Mouse (Mus musculus): ENCODE measurements around the gene Psenen. TPM values are rescaled to one million over a fixed set of nuclear protein-coding genes. Genes with fewer than 3 reads are reported as not detected.

Psenen gene
- polyA plus RNA-seq, 1 experiment from 2014 or later, result 132 TPM

- H3K27me3 ChIP-seq, result no peaks in the 10 kb centered on the region; the same call in 1 of the 2 replicates
- ATAC-seq (ENCODE audit: insufficient number of reproducible peaks, insufficient read depth, low FRiP score, low TSS enrichment), result no peak
- H3K4me2 ChIP-seq (replicated peaks), result peak overlapping the region; percentile 27; the same call in 1 of the 2 replicates
- WGBS, result 75% methylated on average over 14 of the region's 14 CpGs
- peaks cover 89% of the 10 kb centered on the region for H3K36me3 ChIP-seq
- H3K27ac ChIP-seq, result peak overlapping the region; percentile 61; the same call in 1 of the 2 replicates
- no peak overlapping the region for H3K4me3 ChIP-seq
- no peaks in the 10 kb centered on the region for H3K9me3 ChIP-seq
- peaks cover 21% of the 10 kb centered on the region for H3K4me1 ChIP-seq
- peak overlapping the region; percentile 24; the same call in 1 of the 2 replicates for H3K9ac ChIP-seq
Observed at GRCm38 (mm10) chr7:30526981-30527380, 36.4 kb downstream of the Psenen start.

GRCm38 (mm10) chr7:30526399-30526798 is 37.0 kb downstream of the Psenen start:
- no peak for ATAC-seq (ENCODE audit: insufficient number of reproducible peaks, insufficient read depth, low FRiP score, low TSS enrichment)
- Histone ChIP-seq H3K4me3 (no peak overlapping the region), H3K9ac (peak overlapping the region; percentile 24; the same call in 1 of the 2 replicates), H3K9me3 (no peaks in the 10 kb centered on the region), H3K4me2 (replicated peaks) (peak overlapping the region; percentile 27), H3K36me3 (peaks cover 83% of the 10 kb centered on the region), H3K27ac (peak overlapping the region; percentile 61), H3K4me1 (peaks cover 16% of the 10 kb centered on the region), H3K27me3 (no peaks in the 10 kb centered on the region)
- WGBS, result 15% methylated on average over 17 of the region's 17 CpGs

- 22% methylated on average over 10 of the region's 10 CpGs for WGBS
- Histone ChIP-seq H3K27me3 (no peaks in the 10 kb centered on the region), H3K4me2 (replicated peaks) (peak overlapping the region; percentile 27), H3K4me1 (peaks cover 13% of the 10 kb centered on the region), H3K36me3 (peaks cover 79% of the 10 kb centered on the region), H3K4me3 (no peak overlapping the region), H3K27ac (peak overlapping the region; percentile 61), H3K9me3 (no peaks in the 10 kb centered on the region), H3K9ac (no peak overlapping the region; the same call in 1 of the 2 replicates)
- ATAC-seq (ENCODE audit: insufficient number of reproducible peaks, insufficient read depth, low FRiP score, low TSS enrichment), result no peak
Observed at GRCm38 (mm10) chr7:30525954-30526353, 37.5 kb downstream of the Psenen start.

- no peak for ATAC-seq (ENCODE audit: insufficient number of reproducible peaks, insufficient read depth, low FRiP score, low TSS enrichment)
- Histone ChIP-seq H3K9ac (no peak overlapping the region), H3K27me3 (no peaks in the 10 kb centered on the region), H3K36me3 (peaks cover 66% of the 10 kb centered on the region), H3K9me3 (no peaks in the 10 kb centered on the region), H3K4me1 (peaks cover 13% of the 10 kb centered on the region), H3K27ac (no peak overlapping the region), H3K4me3 (no peak overlapping the region), H3K4me2 (replicated peaks) (no peak overlapping the region)
- WGBS, result 84% methylated on average over 6 of the region's 6 CpGs
Observed at GRCm38 (mm10) chr7:30524487-30524886, 38.9 kb downstream of the Psenen start.

- no peak for ATAC-seq (ENCODE audit: insufficient number of reproducible peaks, insufficient read depth, low FRiP score, low TSS enrichment)
- Histone ChIP-seq H3K9ac (no peak overlapping the region), H3K36me3 (peaks cover 50% of the 10 kb centered on the region), H3K9me3 (no peaks in the 10 kb centered on the region), H3K27ac (no peak overlapping the region), H3K27me3 (no peaks in the 10 kb centered on the region), H3K4me1 (peaks cover 13% of the 10 kb centered on the region), H3K4me2 (replicated peaks) (no peak overlapping the region), H3K4me3 (no peak overlapping the region)
- WGBS, result 73% methylated on average over 10 of the region's 10 CpGs
Observed at GRCm38 (mm10) chr7:30522871-30523270, 40.6 kb downstream of the Psenen start.

- Histone ChIP-seq H3K4me3 (no peak overlapping the region), H3K4me1 (peaks cover 2% of the 10 kb centered on the region), H3K27me3 (no peaks in the 10 kb centered on the region), H3K9ac (no peak overlapping the region; the same call in 1 of the 2 replicates), H3K9me3 (no peaks in the 10 kb centered on the region), H3K27ac (no peak overlapping the region), H3K4me2 (replicated peaks) (no peak overlapping the region), H3K36me3 (peaks cover 30% of the 10 kb centered on the region)
- WGBS, result 78% methylated on average over 5 of the region's 5 CpGs
- no peak for ATAC-seq (ENCODE audit: insufficient number of reproducible peaks, insufficient read depth, low FRiP score, low TSS enrichment)
Observed at GRCm38 (mm10) chr7:30520856-30521255, 42.6 kb downstream of the Psenen start.

- no peaks in the 10 kb centered on the region for H3K9me3 ChIP-seq
- no peak overlapping the region for H3K4me2 ChIP-seq (replicated peaks)
- ATAC-seq (ENCODE audit: insufficient number of reproducible peaks, insufficient read depth, low FRiP score, low TSS enrichment), result no peak
- H3K36me3 ChIP-seq, result peaks cover 29% of the 10 kb centered on the region
- no peaks in the 10 kb centered on the region for H3K27me3 ChIP-seq
- no peak overlapping the region for H3K4me3 ChIP-seq
- H3K27ac ChIP-seq, result no peak overlapping the region
- 75% methylated on average over 4 of the region's 4 CpGs for WGBS
- H3K4me1 ChIP-seq, result no peaks in the 10 kb centered on the region
- H3K9ac ChIP-seq, result no peak overlapping the region
Observed at GRCm38 (mm10) chr7:30520396-30520795, 43.0 kb downstream of the Psenen start.

- H3K27ac ChIP-seq, result no peak overlapping the region
- H3K4me3 ChIP-seq, result no peak overlapping the region
- H3K9me3 ChIP-seq, result no peaks in the 10 kb centered on the region
- no peak overlapping the region for H3K4me2 ChIP-seq (replicated peaks)
- H3K4me1 ChIP-seq, result no peaks in the 10 kb centered on the region
- no peak for ATAC-seq (ENCODE audit: insufficient number of reproducible peaks, insufficient read depth, low FRiP score, low TSS enrichment)
- WGBS, result 29% methylated on average over 8 of the region's 8 CpGs
- H3K27me3 ChIP-seq, result no peaks in the 10 kb centered on the region; the same call in 1 of the 2 replicates
- H3K9ac ChIP-seq, result no peak overlapping the region
- peaks cover 10% of the 10 kb centered on the region for H3K36me3 ChIP-seq
Observed at GRCm38 (mm10) chr7:30518325-30518724, 45.1 kb downstream of the Psenen start.

- ATAC-seq (ENCODE audit: insufficient number of reproducible peaks, insufficient read depth, low FRiP score, low TSS enrichment), result no peak
- no peak overlapping the region for H3K27ac ChIP-seq
- H3K4me2 ChIP-seq (replicated peaks), result no peak overlapping the region
- no peaks in the 10 kb centered on the region; the same call in 1 of the 2 replicates for H3K27me3 ChIP-seq
- no peaks in the 10 kb centered on the region for H3K4me1 ChIP-seq
- H3K4me3 ChIP-seq, result no peak overlapping the region
- 56% methylated on average over 24 of the region's 24 CpGs for WGBS
- H3K36me3 ChIP-seq, result no peaks in the 10 kb centered on the region
- no peak overlapping the region for H3K9ac ChIP-seq
- no peaks in the 10 kb centered on the region for H3K9me3 ChIP-seq
Observed at GRCm38 (mm10) chr7:30515003-30515760, 48.2 kb downstream of the Psenen start.

Small RNAs within 50 kb of the gene (microRNA-seq; reads per million reads assigned to microRNA genes)
- gene Gm38670 (1.3 reads per million), gene Mir3569 (0.54 reads per million)

Other genes with a start within 250 kb of the Psenen start
- 94.9 and 101 TPM in 2 replicates for gene Syne4, start 248.8 kb downstream of the Psenen start, polyA plus RNA-seq (2016; fragmentation: Nextera tagmentation; extraction: Ambion mirVana)
- 0.87 and 2.9 TPM in 2 replicates for gene E130208F15Rik, start 241.9 kb downstream of the Psenen start, polyA plus RNA-seq (2016; fragmentation: Nextera tagmentation; extraction: Ambion mirVana)
- gene Sdhaf1, start 239.7 kb downstream of the Psenen start, polyA plus RNA-seq (2016; fragmentation: Nextera tagmentation; extraction: Ambion mirVana), result 21.8 and 23.4 TPM in 2 replicates
- 8.3 and 8.6 TPM in 2 replicates for gene Lrfn3, start 200.9 kb downstream of the Psenen start, polyA plus RNA-seq (2016; fragmentation: Nextera tagmentation; extraction: Ambion mirVana)
- 16.7 and 18.7 TPM in 2 replicates for gene Tyrobp, start 149.9 kb downstream of the Psenen start, polyA plus RNA-seq (2016; fragmentation: Nextera tagmentation; extraction: Ambion mirVana)
- 0.70 and 0.98 TPM in 2 replicates for gene Hcst, start 143.8 kb downstream of the Psenen start, polyA plus RNA-seq (2016; fragmentation: Nextera tagmentation; extraction: Ambion mirVana)
- gene Nfkbid, start 141.9 kb downstream of the Psenen start, polyA plus RNA-seq (2016; fragmentation: Nextera tagmentation; extraction: Ambion mirVana), result 2.1 and 2.9 TPM in 2 replicates
- 66.5 and 74.7 TPM in 2 replicates for gene Aplp1, start 118.1 kb downstream of the Psenen start, polyA plus RNA-seq (2016; fragmentation: Nextera tagmentation; extraction: Ambion mirVana)
- 0.46 and 0.52 TPM in 2 replicates for gene Kirrel2, start 105.9 kb downstream of the Psenen start, polyA plus RNA-seq (2016; fragmentation: Nextera tagmentation; extraction: Ambion mirVana)
- gene Nphs1, start 105.3 kb downstream of the Psenen start, polyA plus RNA-seq (2016; fragmentation: Nextera tagmentation; extraction: Ambion mirVana), result 0.10 and 0.29 TPM in 2 replicates
- not detected in 2 replicates for gene Prodh2, start 70.0 kb downstream of the Psenen start, polyA plus RNA-seq (2016; fragmentation: Nextera tagmentation; extraction: Ambion mirVana)
- 20.0 and 26.5 TPM in 2 replicates for gene Arhgap33, start 28.6 kb downstream of the Psenen start, polyA plus RNA-seq (2016; fragmentation: Nextera tagmentation; extraction: Ambion mirVana)
- gene Hspb6, start 11.4 kb downstream of the Psenen start, polyA plus RNA-seq (2016; fragmentation: Nextera tagmentation; extraction: Ambion mirVana), result 8.5 and 9.2 TPM in 2 replicates
- gene Proser3, start 11.3 kb downstream of the Psenen start, polyA plus RNA-seq (2016; fragmentation: Nextera tagmentation; extraction: Ambion mirVana), result 15.6 and 16.0 TPM in 2 replicates
- 44.7 and 49.1 TPM in 2 replicates for gene Lin37, start 3.8 kb downstream of the Psenen start, polyA plus RNA-seq (2016; fragmentation: Nextera tagmentation; extraction: Ambion mirVana)
- gene U2af1l4, start 326 bp downstream of the Psenen start, polyA plus RNA-seq (2016; fragmentation: Nextera tagmentation; extraction: Ambion mirVana), result 94.1 TPM in 2 replicates
- gene Gm49396, start 283 bp downstream of the Psenen start, polyA plus RNA-seq (2016; fragmentation: Nextera tagmentation; extraction: Ambion mirVana), result 16.5 and 17.4 TPM in 2 replicates
- gene Igflr1, start 1.8 kb upstream of the Psenen start, polyA plus RNA-seq (2016; fragmentation: Nextera tagmentation; extraction: Ambion mirVana), result 4.1 and 5.5 TPM in 2 replicates
- gene Kmt2b, start 25.1 kb upstream of the Psenen start, polyA plus RNA-seq (2016; fragmentation: Nextera tagmentation; extraction: Ambion mirVana), result 11.6 and 12.6 TPM in 2 replicates
- 0.17 and 0.19 TPM in 2 replicates for gene Zbtb32, start 35.3 kb upstream of the Psenen start, polyA plus RNA-seq (2016; fragmentation: Nextera tagmentation; extraction: Ambion mirVana)
- 0.37 and 0.73 TPM in 2 replicates for gene Upk1a, start 49.2 kb upstream of the Psenen start, polyA plus RNA-seq (2016; fragmentation: Nextera tagmentation; extraction: Ambion mirVana)
- 761 and 784 TPM in 2 replicates for gene Cox6b1, start 62.5 kb upstream of the Psenen start, polyA plus RNA-seq (2016; fragmentation: Nextera tagmentation; extraction: Ambion mirVana)
- not detected in 2 replicates for gene Etv2, start 72.2 kb upstream of the Psenen start, polyA plus RNA-seq (2016; fragmentation: Nextera tagmentation; extraction: Ambion mirVana)
- 151 and 154 TPM in 2 replicates for gene Rbm42, start 86.7 kb upstream of the Psenen start, polyA plus RNA-seq (2016; fragmentation: Nextera tagmentation; extraction: Ambion mirVana)
- gene Haus5, start 101.4 kb upstream of the Psenen start, polyA plus RNA-seq (2016; fragmentation: Nextera tagmentation; extraction: Ambion mirVana), result 54.8 and 59.3 TPM in 2 replicates
- gene Pmis2, start 108.0 kb upstream of the Psenen start, polyA plus RNA-seq (2016; fragmentation: Nextera tagmentation; extraction: Ambion mirVana), result not detected in 2 replicates
- gene 2200002J24Rik, start 135.3 kb upstream of the Psenen start, polyA plus RNA-seq (2016; fragmentation: Nextera tagmentation; extraction: Ambion mirVana), result not detected in 2 replicates
- 0.50 and 0.96 TPM in 2 replicates for gene Atp4a, start 148.6 kb upstream of the Psenen start, polyA plus RNA-seq (2016; fragmentation: Nextera tagmentation; extraction: Ambion mirVana)
- gene Tmem147, start 165.9 kb upstream of the Psenen start, polyA plus RNA-seq (2016; fragmentation: Nextera tagmentation; extraction: Ambion mirVana), result 156 and 166 TPM in 2 replicates
- 0.62 and 0.97 TPM in 2 replicates for gene Gapdhs, start 180.1 kb upstream of the Psenen start, polyA plus RNA-seq (2016; fragmentation: Nextera tagmentation; extraction: Ambion mirVana)
- 1.1 and 1.3 TPM in 2 replicates for gene Sbsn, start 187.8 kb upstream of the Psenen start, polyA plus RNA-seq (2016; fragmentation: Nextera tagmentation; extraction: Ambion mirVana)
- 0.32 TPM in 1 of 2 replicates, not detected in the other for gene Dmkn, start 200.1 kb upstream of the Psenen start, polyA plus RNA-seq (2016; fragmentation: Nextera tagmentation; extraction: Ambion mirVana)
- gene Krtdap, start 224.3 kb upstream of the Psenen start, polyA plus RNA-seq (2016; fragmentation: Nextera tagmentation; extraction: Ambion mirVana), result 1.0 and 1.1 TPM in 2 replicates

Data from embryonic facial prominence, embryonic 12.5 days (tissue).